Mouse (Mus musculus): ENCODE data around the gene Gfm2. TPM values are rescaled to one million over a fixed set of nuclear protein-coding genes. Genes with fewer than 3 reads are reported as not detected.
"Not testable (repeated sequence)": the region's sequence is repeated elsewhere in the genome, so short reads cannot be mapped to it uniquely, and the experiment has no call there.

Gene Gfm2
- 38.1 and 50.3 TPM in 2 replicates for total RNA-seq (2014; fragmentation: Nextera tagmentation)
- total RNA-seq (2017), result 39.2 and 40.1 TPM in 2 replicates

GRCm38 (mm10) chr13:97137466-97138400 lies at the start of gene Gfm2, which contains the start of gene Nsa2:
Gene Gfm2, plus strand, starts transcription at chr13:97137937.
Gene Nsa2, minus strand, starts transcription at chr13:97137937.
- peak; percentile 98 for ATAC-seq (replicated peaks; ENCODE audit: low FRiP score, low TSS enrichment, poor library complexity, severe bottlenecking)

- no peak for ATAC-seq (replicated peaks; ENCODE audit: low FRiP score, low TSS enrichment, poor library complexity, severe bottlenecking)
Measured at GRCm38 (mm10) chr13:97088183-97088582, 49.6 kb upstream of the Gfm2 start.

GRCm38 (mm10) chr13:97095726-97096125 lies 42.0 kb upstream of the Gfm2 start:
- no peak for ATAC-seq (replicated peaks; ENCODE audit: low FRiP score, low TSS enrichment, poor library complexity, severe bottlenecking)

- peak; percentile 86 for ATAC-seq (replicated peaks; ENCODE audit: low FRiP score, low TSS enrichment, poor library complexity, severe bottlenecking)
Measured at GRCm38 (mm10) chr13:97099187-97099852, 38.4 kb upstream of the Gfm2 start, which contains the start of gene Gm6169. Gene Gm6169, minus strand, starts transcription at chr13:97099237.

- no peak for ATAC-seq (replicated peaks; ENCODE audit: low FRiP score, low TSS enrichment, poor library complexity, severe bottlenecking)
Measured at GRCm38 (mm10) chr13:97104996-97105395, 32.7 kb upstream of the Gfm2 start.

- not testable (repeated sequence) for ATAC-seq (replicated peaks; ENCODE audit: low FRiP score, low TSS enrichment, poor library complexity, severe bottlenecking)
Measured at GRCm38 (mm10) chr13:97107721-97108120, 30.0 kb upstream of the Gfm2 start.

- ATAC-seq (replicated peaks; ENCODE audit: low FRiP score, low TSS enrichment, poor library complexity, severe bottlenecking), result no peak
Measured at GRCm38 (mm10) chr13:97109046-97109445, 28.7 kb upstream of the Gfm2 start.

GRCm38 (mm10) chr13:97121341-97121740 lies 16.4 kb upstream of the Gfm2 start:
- no peak for ATAC-seq (replicated peaks; ENCODE audit: low FRiP score, low TSS enrichment, poor library complexity, severe bottlenecking)

- ATAC-seq (replicated peaks; ENCODE audit: low FRiP score, low TSS enrichment, poor library complexity, severe bottlenecking), result not testable (repeated sequence)
Measured at GRCm38 (mm10) chr13:97129654-97130053, 8.1 kb upstream of the Gfm2 start.

- not testable (repeated sequence) for ATAC-seq (replicated peaks; ENCODE audit: low FRiP score, low TSS enrichment, poor library complexity, severe bottlenecking)
Measured at GRCm38 (mm10) chr13:97130413-97130812, 7.3 kb upstream of the Gfm2 start.

- ATAC-seq (replicated peaks; ENCODE audit: low FRiP score, low TSS enrichment, poor library complexity, severe bottlenecking), result not testable (repeated sequence)
Measured at GRCm38 (mm10) chr13:97138404-97138931, 731 bp downstream of the Gfm2 start.

GRCm38 (mm10) chr13:97142321-97142720 lies 4.6 kb downstream of the Gfm2 start:
- ATAC-seq (replicated peaks; ENCODE audit: low FRiP score, low TSS enrichment, poor library complexity, severe bottlenecking), result no peak

GRCm38 (mm10) chr13:97145834-97146233 lies 8.1 kb downstream of the Gfm2 start:
- ATAC-seq (replicated peaks; ENCODE audit: low FRiP score, low TSS enrichment, poor library complexity, severe bottlenecking), result peak; percentile 90

- no peak for ATAC-seq (replicated peaks; ENCODE audit: low FRiP score, low TSS enrichment, poor library complexity, severe bottlenecking)
Measured at GRCm38 (mm10) chr13:97175520-97176264, 38.0 kb downstream of the Gfm2 start.

GRCm38 (mm10) chr13:97176731-97177130 lies 39.0 kb downstream of the Gfm2 start:
- no peak for ATAC-seq (replicated peaks; ENCODE audit: low FRiP score, low TSS enrichment, poor library complexity, severe bottlenecking)

GRCm38 (mm10) chr13:97178943-97179342 lies 41.2 kb downstream of the Gfm2 start:
- no peak for ATAC-seq (replicated peaks; ENCODE audit: low FRiP score, low TSS enrichment, poor library complexity, severe bottlenecking)

- ATAC-seq (replicated peaks; ENCODE audit: low FRiP score, low TSS enrichment, poor library complexity, severe bottlenecking), result no peak
Measured at GRCm38 (mm10) chr13:97180113-97180828, 42.5 kb downstream of the Gfm2 start.

- ATAC-seq (replicated peaks; ENCODE audit: low FRiP score, low TSS enrichment, poor library complexity, severe bottlenecking), result no peak
Measured at GRCm38 (mm10) chr13:97182821-97183220, 45.1 kb downstream of the Gfm2 start.

GRCm38 (mm10) chr13:97184168-97184567 lies 46.4 kb downstream of the Gfm2 start:
- ATAC-seq (replicated peaks; ENCODE audit: low FRiP score, low TSS enrichment, poor library complexity, severe bottlenecking), result no peak
